Mouse (Mus musculus) neural tube, embryonic 10.5 days (tissue): ENCODE measurements around the gene Il17ra.

ENCODE experiments used
- DNase-seq: peaks from one replicate; pipeline ENCODE4 v3.0.0-alpha.2; 2017; ENCODE audit warnings: low spot score; ENCODE audit errors: extremely low spot score

Gene Il17ra

GRCm38 (mm10) chr6:120471991-120472441 lies 9.0 kb downstream of the Il17ra start:
- no peak for DNase-seq

GRCm38 (mm10) chr6:120472455-120473140 lies 9.6 kb downstream of the Il17ra start:
- no peak for DNase-seq

- no peak for DNase-seq
Measured at GRCm38 (mm10) chr6:120473427-120473826, 10.4 kb downstream of the Il17ra start.

GRCm38 (mm10) chr6:120475288-120475687 lies 12.2 kb downstream of the Il17ra start:
- no peak for DNase-seq

DNA sequence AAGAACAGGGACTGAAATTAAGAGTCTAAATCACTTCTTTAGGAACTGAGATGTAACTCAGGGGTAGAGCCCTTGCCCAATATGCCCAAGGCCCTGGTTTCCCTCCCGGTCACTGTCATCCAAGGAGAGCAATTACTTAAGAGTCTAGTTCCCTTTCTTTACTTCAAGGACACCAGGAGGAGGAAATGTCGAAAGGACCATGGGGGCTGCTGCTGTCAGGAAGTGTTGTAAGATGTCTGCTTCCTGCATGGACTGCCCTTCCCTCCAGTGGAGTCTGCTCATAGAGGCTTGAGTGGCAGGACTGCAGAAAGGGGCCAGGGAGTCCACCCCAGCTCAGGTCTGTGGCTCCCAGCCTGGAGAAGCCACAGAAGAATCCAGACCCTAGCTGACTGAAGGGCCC lies 16.3 kb downstream of the Il17ra start:
- no peak for DNase-seq

DNA sequence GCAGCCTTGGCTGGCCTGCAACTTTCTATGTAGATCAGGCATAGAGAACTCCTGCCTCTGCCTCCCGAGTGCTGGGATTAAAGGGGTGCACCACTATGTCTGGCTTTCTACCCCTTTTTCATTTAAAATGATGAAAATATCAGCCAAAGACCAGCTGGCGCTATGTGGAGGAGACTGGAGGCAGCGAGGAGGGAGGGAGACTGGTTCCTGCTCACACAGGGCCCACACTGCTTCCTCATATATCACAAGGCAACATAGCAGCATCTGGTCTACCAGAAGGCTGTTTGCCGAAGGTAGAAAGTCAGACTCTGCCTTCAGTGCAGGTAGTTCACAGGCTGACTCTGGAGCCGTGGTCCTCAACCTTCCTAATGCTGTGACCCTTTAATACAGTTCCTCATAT lies 17.3 kb downstream of the Il17ra start:
- no peak for DNase-seq

DNA sequence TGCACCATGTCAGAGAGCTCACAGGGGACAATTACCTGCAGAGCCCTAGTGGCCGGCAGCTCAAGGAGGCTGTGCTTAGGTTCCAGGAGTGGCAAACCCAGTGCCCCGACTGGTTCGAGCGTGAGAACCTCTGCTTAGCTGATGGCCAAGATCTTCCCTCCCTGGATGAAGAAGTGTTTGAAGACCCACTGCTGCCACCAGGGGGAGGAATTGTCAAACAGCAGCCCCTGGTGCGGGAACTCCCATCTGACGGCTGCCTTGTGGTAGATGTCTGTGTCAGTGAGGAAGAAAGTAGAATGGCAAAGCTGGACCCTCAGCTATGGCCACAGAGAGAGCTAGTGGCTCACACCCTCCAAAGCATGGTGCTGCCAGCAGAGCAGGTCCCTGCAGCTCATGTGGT lies 18.5 kb downstream of the Il17ra start:
- DNase-seq, result no peak

- DNase-seq, result no peak
Measured at GRCm38 (mm10) chr6:120482021-120482420, 19.0 kb downstream of the Il17ra start.

DNA sequence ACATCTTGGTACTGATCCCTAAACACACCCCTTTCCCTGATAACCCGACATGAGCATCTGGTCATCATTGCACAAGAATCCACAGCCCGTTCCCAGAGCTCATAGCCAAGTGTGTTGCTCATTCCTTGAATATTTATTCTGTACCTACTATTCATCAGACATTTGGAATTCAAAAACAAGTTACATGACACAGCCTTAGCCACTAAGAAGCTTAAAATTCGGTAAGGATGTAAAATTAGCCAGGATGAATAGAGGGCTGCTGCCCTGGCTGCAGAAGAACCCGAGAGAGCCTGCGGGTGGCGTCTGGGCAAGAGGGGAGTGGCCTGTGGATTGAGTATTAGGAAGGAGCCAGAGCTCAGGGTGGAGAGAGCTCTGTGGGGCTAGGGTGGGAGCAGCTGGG lies 19.7 kb downstream of the Il17ra start:
- no peak for DNase-seq

GRCm38 (mm10) chr6:120483211-120483626 lies 20.2 kb downstream of the Il17ra start:
- DNase-seq, result no peak

- no peak for DNase-seq
Measured at GRCm38 (mm10) chr6:120485038-120485437, 22.0 kb downstream of the Il17ra start.

GRCm38 (mm10) chr6:120486051-120486510 lies 23.0 kb downstream of the Il17ra start:
- DNase-seq, result no peak

DNA sequence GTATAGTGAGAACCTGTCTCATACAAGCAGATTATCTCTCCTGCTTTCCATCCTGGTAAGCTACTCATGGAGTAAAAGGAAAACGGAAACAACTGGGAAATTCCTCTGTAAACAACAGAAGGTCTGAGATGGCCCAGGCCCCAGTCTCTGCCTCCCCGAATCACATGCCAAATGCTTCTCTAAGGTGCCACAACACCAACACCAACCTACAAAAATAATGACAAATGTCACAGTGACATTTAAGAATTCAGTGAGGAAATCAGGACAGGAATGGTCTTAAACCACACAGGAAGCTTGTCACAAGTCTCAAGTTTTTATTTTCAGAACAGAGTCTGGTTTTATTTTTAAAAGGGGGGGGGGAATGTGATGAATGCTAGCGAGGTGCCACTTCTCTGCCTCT lies 25.6 kb downstream of the Il17ra start:
- no peak for DNase-seq

- no peak for DNase-seq
Measured at GRCm38 (mm10) chr6:120489461-120489860, 26.4 kb downstream of the Il17ra start.

GRCm38 (mm10) chr6:120491064-120491463 lies 28.0 kb downstream of the Il17ra start:
- no peak for DNase-seq

DNA sequence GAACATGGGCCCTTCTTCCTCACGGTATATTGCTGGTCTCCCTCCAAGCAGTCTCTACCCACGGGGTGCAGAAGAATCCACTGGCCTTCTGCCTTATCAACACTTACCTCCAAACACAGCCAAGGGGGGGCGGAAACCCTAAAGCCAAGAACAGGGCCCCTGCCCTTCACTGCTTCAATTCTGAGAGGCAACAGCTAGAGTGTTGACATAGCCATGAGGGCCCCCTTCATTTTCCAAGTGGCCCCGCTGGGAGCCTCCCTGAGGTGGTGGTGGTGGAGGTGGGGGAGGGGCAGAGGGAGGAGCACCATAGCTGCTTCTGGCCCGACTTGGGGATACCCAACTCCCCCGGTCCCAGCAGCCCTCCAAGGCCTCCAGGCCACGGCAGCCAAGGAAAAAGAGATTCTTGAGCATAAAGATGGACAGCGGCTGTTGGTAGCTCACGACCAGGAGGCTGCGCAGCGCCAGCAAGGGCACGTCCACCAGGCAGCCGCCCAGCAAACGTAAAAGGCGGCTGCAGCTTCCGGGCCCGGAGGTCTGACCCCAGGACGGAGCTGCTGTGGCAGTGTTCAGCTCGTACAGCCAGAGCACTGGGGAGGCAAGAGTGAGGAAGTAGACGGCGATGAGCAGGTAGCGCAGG lies 28.9 kb downstream of the Il17ra start:
- DNase-seq, result no peak

DNA sequence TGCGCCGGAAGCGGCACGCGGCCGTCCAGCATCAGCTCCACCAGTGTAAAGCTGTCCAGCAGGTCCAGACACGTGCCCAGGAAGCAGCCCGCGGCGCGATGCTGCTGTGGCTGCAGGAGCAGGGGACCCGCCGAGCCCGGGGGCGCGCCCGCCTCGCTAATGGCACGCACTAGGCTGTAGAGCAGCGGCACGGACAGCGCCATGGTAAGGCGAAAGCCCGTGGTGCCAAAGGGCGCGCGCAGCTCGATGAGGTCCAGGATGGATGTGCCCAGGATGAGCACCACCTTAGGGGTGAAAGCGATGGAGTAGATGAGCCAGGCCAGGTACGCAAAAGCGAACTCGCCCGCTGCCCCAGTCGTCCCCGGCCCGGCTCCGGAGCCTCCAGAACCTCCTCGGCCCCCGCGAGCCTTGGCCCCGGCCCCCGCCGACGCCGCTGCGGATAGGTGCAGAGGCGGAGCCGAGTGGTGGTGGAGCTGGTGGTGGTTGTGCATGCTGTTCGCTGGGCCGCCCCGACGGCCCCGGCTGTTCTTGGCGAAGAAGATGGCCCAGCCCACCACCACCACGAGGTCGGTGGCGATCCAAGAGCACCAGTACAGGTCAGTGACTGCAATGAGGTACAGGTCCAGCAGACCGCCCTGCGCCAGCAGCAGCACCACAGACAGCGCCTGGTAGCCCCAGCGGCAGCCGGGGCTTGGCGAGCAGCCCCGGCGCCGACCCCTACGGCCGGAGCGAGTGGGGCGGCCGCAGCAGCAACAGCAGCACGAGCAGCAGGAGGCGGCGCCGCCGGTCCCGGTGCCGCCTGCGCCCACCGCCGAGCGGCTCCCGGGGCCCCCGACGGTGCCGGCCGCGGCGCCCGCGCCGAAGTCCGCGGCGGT lies 29.7 kb downstream of the Il17ra start:
- DNase-seq, result peak; percentile 69

- DNase-seq, result peak; percentile 89
Measured at GRCm38 (mm10) chr6:120493374-120494181, 30.5 kb downstream of the Il17ra start, which contains the start of gene Tmem121b. TSS of gene Tmem121b (minus strand) at chr6:120493807.

DNA sequence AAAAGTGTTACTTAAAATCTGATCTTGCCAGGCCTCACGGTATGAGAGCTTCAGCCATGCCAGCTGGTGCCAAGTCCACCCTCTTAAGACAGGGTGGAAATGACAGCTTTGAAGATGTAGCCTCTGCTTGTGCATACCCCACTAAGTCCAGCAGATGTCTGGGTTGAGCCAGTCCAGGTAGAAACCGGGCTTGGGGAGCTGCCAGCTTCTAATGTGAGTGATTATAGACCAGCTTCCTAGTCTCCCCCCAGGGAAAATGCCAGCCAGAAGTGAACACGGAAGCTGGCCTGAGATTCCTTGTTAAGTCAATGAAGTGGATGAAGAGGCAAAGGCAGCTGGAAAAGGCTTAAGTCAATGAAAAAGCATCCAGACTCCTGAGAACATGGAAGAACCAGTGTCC lies 33.5 kb downstream of the Il17ra start:
- DNase-seq, result no peak

DNA sequence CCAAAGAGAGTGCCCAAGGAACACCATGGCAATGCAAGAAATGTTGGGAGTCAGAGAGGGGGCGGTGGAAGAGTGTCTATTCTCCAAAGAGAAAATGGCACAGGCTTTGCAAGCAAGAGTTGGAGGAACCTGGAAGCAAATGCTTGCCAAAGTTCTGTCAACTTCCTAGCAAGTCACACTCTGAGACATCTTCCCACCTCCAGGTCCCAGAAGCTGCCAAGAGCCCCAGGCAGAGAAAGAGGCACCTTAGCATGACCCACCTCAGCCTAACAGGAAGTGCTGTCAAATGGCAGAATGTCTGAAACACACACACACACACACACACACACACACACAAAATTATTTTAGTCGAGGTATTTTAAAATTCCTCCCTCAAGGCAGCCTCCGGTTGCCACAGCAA lies 41.0 kb downstream of the Il17ra start:
- DNase-seq, result no peak

- no peak for DNase-seq
Measured at GRCm38 (mm10) chr6:120505531-120505930, 42.5 kb downstream of the Il17ra start.
